Mouse (Mus musculus): ENCODE measurements at regions not wholly inside any gene's neighbourhood (a gene's known extent, or its start where the extent isn't known, plus 50 kb on each side); places are given as distances from the start of the nearest gene placed in this dataset.

DNA sequence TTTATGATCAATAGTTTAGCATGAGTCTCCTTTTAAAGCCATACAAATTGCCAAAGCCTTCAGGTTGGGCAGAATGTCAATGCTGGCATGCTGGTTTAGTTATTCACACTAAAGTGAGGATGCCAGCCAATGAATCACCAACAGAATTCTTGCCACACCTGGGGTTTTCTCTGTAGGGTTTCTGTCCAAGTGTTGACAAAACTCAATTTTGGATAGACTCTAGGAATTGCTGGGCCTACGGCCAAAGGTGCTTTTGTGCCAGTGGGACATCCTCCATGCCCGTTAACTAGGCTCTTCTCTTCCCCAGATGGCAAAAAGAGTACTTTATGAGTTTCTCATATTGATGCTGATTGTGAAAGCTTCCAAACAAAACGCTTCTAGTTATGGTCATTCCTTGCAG lies 167.6 kb upstream of the Gm9833 start:
- TF ChIP-seq HCFC1 (IDR thresholded peaks at IDR 0.05; ENCODE audit: borderline replicate concordance, insufficient read depth, low read length) (no peak), MAFK (IDR thresholded peaks at IDR 0.05; ENCODE audit: insufficient read depth, low read depth, low read length) (no peak), ZNF384 (IDR thresholded peaks at IDR 0.05; ENCODE audit: low read depth, low read length) (no peak)
